Mouse (Mus musculus): ENCODE results near the gene Tprkb. TPM values are rescaled to one million over a fixed set of nuclear protein-coding genes. Genes with fewer than 3 reads are reported as not detected.

Tprkb gene
- polyA plus RNA-seq (2012; rRNA removed; ENCODE audit: low replicate concordance), result 12.6 and 21.7 TPM in 2 replicates

GRCm38 (mm10) chr6:85911587-85911986 is at the start of gene Tprkb:
Gene Tprkb (plus strand): TSS chr6:85911865.

GRCm38 (mm10) chr6:85869006-85869405 is 42.7 kb upstream of the Tprkb start, which contains the start of gene Nat8f2:
Gene Nat8f2 (minus strand): TSS chr6:85869158.

DNA sequence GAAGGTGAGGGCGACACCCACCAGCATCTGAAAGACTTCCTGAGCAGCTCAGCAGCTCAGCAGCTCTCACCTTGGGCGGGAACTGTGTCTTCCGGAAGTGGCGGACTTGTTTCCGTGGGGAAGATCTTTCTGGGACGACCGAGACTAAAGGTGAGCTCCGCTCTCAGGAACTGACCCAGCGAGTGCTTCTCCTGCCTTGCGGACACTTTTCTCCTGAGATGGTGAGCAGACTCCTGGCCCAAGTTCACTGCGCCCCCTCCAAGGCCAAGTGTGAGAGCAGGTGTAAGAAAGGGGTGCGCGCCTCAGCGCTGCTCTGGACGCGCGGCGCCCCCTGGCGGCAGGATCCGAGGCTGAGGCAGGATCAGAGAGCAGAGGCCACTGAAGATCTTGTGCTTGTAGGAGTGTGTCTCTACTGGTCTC is 7.0 kb upstream of the Tprkb start, which contains the start of gene Nat8f4:
Gene Nat8f4, minus strand, starts transcription at position 243 of the 420 bp plus-strand sequence.

DNA sequence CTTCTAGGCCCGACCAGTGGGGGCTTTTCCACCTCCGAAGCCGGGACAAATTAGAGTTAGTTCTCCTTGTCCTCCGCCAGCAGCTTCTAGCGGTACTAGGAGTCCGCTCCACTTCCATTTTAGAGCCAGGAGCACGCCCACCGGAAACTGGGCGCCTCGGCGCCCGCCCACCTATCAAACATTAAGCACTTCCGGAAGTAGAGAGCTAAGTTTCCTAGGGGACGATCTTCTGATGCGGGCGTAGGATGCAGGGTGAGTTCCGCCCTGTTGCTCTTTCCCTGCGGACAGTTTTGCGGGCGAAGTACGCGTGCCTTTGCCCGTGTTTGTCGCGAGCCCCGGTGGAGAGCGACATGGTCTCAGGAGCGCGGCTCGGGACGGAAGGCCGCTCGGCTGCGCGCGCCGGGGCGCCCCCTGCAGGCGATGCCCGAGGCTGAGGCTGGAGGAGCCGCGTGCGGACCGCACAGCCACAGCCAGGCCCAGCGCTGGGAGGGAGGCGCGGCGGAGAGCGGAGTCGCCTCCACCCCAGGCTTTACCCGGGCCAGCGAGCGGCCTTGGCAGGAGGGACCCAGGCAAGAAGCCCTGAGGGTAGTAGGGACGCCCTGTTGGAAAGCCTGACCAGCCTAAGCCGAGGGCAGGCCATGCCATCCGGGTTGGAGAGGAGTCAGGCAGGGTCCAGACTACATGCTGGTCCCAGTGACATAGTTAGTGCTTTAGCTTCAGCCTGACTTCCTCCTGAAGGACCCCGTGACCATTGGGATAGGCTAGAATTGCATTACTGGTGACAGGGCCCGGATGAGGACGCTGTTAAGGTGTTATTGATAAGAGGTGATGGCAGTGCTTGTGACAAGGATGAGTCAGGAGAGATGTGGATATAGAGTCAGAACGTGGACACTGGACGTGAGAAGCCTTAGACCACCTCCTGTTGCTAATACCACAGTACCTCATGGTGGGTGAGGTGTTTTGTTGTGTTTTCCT is 4.2 kb downstream of the Tprkb start, which contains the start of gene Nat8f1:
Gene Nat8f1, minus strand, starts transcription at position 149 of the 975 bp plus-strand sequence.

DNA sequence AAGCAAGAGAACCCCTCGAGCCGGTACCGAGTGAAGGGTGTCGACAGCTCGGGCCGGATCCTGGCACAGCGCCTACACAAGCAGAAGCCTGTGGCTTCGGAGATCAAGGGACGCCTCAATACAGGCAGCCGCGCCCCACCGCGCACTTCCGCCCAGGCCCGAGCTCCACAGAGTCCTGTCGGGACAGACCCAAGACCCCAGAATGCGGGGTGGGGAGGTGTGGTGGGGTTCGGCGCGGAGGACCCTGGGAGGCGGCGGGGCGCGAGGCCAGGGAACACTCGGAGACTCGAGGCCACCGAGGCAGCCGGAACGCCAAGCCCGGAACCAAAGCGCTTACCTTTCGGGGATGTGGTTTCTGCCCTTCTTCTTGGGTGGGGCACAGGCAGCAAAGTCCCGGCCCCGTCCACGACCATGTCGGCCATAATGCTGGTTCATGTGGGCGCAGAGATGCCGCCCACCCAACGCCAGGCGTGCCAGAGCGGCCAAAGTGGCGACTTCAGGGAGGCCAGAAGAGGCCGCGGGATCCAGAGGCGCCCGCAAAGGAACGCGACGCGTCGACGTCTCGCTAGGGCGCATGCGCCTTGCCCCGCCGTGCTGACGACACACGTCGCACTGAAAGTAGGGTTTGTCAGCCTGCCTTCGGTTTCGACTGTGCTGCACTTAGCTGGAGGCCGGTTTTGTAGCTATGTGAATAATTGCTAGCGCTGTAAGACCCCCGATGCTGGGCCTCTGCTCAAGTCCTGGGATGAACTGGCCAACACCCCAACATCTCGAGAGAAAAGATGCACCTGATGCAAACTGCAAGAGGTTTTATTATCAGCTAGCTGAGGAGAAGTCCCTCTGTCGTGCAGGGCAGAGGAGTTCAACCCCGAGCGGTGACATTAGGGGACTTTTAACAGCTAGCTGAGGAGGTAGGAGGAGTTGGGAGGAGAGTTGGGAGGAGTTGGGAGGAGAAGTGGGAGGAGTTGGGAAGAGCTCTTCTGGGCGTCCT is 49.7 kb downstream of the Tprkb start, which contains the start of gene Dusp11:
Gene Dusp11, minus strand, starts transcription at position 567 of the 991 bp plus-strand sequence.

Other genes with a start within 250 kb of the Tprkb start
- 1.2 and 3.3 TPM in 2 replicates for gene Nat8f7, start 198.7 kb upstream of the Tprkb start, polyA plus RNA-seq (2012; rRNA removed; ENCODE audit: low replicate concordance)
- 1.1 and 3.3 TPM in 2 replicates for gene Nat8f3, start 146.1 kb upstream of the Tprkb start, polyA plus RNA-seq (2012; rRNA removed; ENCODE audit: low replicate concordance)
- gene Nat8f6, start 90.9 kb upstream of the Tprkb start, polyA plus RNA-seq (2012; rRNA removed; ENCODE audit: low replicate concordance), result 0.98 and 1.8 TPM in 2 replicates
- gene Nat8f5, start 90.9 kb upstream of the Tprkb start, polyA plus RNA-seq (2012; rRNA removed; ENCODE audit: low replicate concordance), result 0.40 TPM in 1 of 2 replicates, not detected in the other
- 0.43 and 0.75 TPM in 2 replicates for gene Nat8, start 79.8 kb upstream of the Tprkb start, polyA plus RNA-seq (2012; rRNA removed; ENCODE audit: low replicate concordance)
- gene Nat8f2, start 42.7 kb upstream of the Tprkb start, polyA plus RNA-seq (2012; rRNA removed; ENCODE audit: low replicate concordance), result 0.19 and 0.90 TPM in 2 replicates
- gene Nat8f4, start 7.0 kb upstream of the Tprkb start, polyA plus RNA-seq (2012; rRNA removed; ENCODE audit: low replicate concordance), result 1.4 and 3.3 TPM in 2 replicates
- 11.1 and 18.2 TPM in 2 replicates for gene Nat8f1, start 3.8 kb downstream of the Tprkb start, polyA plus RNA-seq (2012; rRNA removed; ENCODE audit: low replicate concordance)
- gene Dusp11, start 49.8 kb downstream of the Tprkb start, polyA plus RNA-seq (2012; rRNA removed; ENCODE audit: low replicate concordance), result 40.1 and 57.4 TPM in 2 replicates
- gene Figla, start 104.3 kb downstream of the Tprkb start, polyA plus RNA-seq (2012; rRNA removed; ENCODE audit: low replicate concordance), result not detected in 2 replicates
- gene Add2, start 116.8 kb downstream of the Tprkb start, polyA plus RNA-seq (2012; rRNA removed; ENCODE audit: low replicate concordance), result 0.18 and 0.29 TPM in 2 replicates